Mouse (Mus musculus) CD4-positive helper T cell, adult 2 months (primary cell): Measurements from ENCODE around the gene Atp6v1g2.
A peak's percentile ranks its signal among the peaks of the same experiment; 100 is the strongest.

Source experiments
- DNase-seq: peaks from one replicate; pipeline ENCODE4 v3.0.0-alpha.2; 2012; ENCODE audit warnings: low read depth, missing footprints, low spot score

The Atp6v1g2 gene

DNA sequence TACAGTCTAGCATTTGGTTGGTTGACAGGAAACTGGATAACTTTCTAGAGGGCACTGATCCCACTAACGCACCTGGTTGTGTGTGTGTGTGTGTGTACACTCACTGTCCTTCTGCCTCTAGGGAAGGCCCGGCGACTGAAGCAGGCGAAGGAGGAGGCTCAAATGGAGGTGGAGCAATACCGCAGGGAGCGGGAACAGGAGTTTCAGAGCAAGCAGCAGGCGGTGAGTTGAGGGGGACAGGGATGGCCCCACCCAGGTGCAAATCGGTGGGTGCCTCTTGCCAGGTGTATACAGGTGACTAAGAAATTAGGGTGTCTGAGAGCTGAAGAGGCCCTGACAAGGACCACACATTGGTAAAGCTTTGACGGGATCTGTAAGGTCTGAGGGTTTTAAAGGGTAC lies 3.5 kb downstream of the Atp6v1g2 start:
- no peak for DNase-seq

DNA sequence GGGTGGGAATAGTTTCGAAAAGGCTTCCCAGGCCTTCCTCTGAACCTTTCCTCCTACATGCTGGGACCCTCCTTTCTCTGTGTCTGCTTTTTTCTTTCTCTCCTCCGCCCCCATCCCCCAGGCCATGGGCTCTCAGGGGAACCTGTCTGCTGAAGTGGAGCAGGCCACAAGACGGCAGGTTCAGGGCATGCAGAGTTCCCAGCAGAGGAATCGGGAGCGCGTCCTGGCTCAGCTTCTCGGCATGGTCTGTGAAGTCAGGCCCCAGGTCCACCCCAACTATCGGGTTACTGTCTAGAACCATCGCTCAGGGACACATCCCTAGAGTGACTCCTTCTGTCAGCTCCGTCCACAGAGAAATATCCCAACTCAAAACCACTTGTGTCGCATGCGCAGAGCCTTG lies 4.0 kb downstream of the Atp6v1g2 start:
- no peak for DNase-seq

DNA sequence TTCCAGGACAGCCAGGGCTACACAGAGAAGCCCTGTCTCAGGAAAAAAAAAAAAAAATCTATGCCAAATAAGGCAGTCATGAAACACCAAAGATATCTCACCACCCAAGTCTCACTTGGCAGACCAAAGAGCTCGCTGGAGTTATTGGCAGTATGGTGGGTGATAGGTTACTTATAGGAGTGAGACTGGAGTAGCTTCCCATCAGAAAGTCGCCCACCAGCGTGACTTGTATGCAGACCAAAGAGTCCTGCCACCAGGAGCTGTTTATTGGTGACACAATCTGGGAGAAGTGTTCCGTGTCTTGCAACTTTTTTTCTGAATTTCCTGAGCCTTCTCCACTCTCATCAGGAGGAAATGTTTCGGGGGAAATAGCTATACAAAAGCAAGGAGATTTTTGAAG lies 6.2 kb downstream of the Atp6v1g2 start:
- DNase-seq, result no peak

DNA sequence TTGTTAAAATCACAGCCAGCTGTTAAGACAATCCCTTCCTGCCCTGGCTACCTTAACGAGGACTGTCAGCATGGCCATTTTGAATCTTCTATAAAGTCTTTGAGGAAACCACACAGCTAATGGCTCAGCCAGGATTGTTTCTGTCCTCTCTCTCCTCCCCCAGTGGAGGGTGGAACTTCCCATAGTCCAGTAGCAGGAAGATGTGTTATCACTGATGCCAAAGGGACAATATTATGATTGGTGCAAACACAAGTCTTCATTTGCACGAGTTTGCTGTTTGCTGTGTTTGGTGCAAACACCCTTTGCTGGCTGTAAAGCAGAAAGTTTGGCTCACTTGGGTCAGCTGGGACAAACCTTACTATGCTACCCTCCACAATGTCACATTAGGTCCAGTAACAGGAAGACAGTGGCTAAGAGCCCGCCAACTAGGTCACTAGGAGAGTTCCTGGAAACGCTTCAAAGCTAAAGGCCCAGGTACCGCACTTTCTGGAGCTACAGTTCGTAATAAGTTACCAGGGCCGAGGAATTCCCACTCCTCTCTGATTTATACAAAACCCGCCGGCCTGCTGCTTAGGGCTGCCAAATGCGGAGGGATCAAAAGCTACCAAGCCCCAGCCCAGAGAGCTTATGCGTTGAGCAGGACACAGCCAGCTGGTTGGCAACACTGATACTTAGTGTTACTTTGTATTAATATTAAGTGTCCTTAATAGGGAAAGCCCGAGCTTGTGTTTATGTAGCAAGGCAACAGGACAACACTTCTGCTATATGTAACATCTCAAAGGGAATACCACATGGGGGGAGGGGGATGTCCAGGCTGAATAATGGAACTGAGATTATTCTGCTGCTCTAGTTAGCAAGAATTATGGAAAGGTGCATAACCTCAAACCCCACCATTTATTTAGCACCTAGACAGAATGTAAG lies 7.2 kb downstream of the Atp6v1g2 start:
- no peak for DNase-seq

DNA sequence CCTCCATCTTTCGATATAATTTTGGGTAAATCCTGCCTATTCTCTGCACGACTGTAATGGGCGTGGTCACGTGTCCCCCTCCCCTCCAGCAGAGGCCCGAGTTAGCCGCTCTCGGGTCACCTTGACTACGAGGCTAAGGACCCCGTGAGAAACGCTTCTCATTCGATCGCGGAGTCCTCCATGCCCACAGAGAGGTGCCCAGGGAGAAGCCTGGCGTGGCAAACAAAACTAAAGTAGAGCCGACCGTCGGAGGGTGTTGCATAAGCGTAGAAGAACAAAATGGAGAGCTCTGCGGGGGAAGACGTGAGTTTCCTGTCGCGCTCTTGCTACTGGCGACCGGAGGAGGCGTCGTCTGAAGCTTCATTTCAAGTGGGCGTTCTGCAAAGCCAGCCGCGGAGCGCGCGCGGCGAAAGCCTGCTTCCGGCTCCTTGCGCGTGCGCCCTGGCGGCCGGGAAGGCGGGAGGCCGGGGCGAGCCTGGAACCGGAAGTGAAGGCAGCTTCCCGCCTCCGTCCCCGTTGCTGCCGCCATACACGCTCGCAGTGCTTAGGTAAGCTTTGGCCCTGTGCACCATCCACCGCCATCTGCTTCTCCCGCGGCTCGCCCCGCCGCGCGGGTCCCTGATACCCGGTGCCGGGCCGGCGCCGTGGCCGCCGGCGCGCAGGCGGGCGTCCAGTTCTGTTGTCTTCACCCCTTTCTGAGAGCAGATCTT lies 8.0 kb downstream of the Atp6v1g2 start, which contains the start of gene Ddx39b:
TSS of gene Ddx39b (plus strand) at position 442 of the 710 bp plus-strand sequence.
- peak; percentile 98 for DNase-seq

DNA sequence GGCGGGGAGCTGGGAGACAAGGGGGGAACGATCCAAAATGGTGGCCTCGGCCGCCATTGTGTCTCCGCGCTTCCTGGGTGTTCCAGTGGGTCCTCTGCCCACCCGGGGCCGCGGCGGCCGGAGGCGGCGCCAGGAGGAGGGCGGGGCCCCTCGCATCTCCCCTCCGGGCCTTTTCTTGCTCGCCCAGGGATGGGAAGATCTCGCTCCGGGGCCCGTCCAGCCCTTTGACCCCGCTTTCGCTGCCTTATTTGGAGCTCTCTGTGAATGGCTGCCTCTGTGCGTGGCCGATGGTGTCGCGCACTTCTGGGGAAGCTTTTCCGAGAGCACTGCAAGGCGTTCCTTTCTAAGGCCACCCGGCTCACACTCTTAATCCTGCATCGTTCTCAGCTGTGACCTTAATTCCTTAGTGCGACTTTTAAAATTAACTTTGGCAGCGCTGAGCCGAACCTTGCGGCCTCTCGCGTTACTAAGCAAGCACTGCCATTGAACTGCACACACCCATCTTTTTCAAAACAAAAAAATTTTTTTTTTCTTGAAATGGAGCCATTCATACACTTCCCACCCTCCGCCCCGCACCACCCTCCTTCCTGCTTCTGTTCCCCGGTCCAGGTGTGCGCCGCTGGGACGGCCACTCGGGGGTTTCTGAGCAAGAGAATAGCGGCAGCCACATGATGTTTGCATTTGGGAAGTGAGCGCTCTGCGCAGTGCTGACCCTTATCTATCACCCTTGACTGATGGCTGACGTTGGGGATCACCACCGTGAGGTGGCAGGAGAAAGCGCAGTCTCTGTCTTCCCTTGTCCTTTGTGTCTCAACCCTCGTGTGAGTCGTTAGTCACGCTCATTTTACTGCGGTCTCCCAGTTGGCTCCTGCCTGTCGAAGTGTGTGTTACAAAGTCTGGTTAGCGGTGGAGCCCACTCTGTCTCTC lies 8.8 kb downstream of the Atp6v1g2 start:
- peak; percentile 84 for DNase-seq

DNA sequence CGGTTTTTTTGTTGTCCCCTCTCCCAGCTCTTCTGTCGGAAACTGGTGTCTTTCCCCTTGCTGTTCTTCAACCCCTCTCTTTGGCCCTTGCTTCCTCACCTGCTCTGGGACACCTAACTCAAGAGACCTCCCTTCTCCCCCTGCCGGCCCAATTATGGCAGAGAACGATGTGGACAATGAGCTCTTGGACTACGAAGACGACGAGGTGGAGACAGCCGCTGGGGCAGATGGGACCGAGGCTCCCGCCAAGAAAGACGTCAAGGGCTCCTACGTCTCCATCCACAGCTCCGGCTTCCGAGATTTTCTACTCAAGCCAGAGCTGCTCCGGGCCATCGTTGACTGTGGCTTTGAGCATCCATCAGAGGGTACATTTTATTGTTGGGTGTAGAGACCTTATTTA lies 9.6 kb downstream of the Atp6v1g2 start:
- peak; percentile 55 for DNase-seq

DNA sequence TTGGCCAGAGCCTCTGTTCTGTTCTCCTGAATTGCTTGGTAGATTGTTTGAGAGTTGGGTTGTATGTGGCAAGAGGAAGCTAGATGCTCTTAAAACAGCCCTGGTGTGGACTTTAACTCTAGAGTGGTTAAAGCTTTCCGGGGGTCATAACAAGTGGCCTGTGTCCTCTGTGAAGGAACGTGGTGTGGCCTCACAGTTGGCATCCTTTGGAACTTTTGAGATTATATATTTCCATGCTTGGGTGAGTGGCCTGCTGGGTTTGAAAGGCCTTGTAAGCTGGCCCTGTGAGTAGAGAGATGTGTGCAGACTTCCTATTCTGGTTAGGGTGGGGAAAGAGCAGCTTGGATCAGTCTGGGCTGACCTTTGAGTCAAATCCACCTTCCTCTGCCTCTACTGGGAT lies 11.5 kb downstream of the Atp6v1g2 start:
- DNase-seq, result peak; percentile 27

DNA sequence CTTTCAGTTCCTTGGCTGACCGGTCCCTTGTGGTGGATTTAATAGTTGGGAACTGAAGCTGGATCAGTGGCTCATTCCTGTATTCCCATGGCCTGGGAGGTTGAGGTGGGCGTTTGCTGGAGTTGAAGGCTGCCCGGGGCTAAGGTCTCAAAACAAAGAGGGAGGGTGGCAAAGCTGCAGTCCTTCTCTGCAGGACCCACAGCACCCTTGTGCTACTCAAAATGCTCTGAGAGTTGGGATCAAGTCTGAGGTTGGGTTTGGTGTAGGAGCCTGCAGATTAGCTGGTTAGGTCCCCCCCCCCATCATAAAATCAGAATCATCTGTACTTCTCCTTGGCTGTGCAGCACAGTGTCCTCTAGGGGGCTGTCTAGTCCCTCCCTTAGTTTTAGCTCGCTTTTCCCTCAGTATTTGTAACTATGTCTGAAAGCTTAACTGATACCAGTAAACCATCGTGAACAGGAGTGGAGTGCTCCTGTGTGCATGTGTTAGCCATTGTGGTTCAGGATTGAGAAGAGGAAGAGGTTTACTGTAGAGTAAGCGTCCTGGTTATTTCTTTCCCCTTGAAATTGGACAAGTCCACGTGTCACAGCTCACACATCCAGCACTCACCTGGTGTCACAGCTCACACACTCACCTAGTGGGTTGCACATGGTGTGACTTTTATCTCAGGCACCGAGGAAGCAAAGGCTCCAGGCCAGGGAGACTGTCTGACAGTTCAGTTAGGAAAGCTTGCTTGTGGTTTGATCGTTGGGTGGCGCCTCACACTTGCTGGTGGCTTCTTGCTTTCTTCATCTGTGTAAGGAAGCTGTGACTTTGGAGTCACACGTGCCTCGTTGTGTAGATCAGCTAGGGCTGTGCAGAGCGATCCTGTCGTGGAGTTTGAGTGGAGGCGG lies 12.5 kb downstream of the Atp6v1g2 start:
- DNase-seq, result peak; percentile 82

DNA sequence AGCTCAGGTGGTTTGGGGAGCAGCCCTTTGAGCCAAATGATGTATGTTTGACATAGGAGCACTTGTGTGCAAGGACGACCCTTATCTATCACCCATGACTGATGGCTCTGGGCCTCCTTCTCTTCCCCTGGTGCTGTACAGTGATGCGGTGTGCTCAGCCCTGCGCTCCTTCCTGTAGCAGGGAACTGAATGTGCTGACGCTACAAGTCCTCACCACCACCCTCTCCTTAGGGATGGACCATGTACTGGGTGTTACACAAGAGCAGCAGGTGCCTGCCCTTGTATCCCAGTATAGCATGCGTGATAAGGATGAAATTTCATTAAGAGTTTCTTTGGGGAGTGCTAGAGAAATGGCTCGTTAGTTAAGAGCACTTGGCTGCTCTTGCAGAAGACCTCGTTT lies 13.7 kb downstream of the Atp6v1g2 start:
- DNase-seq, result no peak

DNA sequence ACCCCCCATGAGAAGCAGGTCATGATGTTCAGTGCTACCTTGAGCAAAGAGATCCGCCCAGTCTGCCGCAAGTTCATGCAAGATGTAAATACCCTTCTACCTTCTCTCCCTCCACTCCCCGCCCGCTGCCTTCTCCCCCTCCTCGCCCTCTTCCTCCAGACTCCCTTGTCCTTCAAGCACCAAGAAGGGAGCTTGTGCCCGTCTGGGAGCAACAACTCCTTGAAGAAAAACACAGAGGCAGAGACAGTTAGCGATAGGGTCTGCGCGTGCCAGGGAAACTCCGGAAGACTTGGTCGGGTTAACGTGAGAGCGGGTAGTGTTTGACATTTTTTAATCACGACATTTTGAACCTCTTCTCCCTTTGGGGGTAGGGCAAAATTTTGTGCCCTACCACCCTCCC lies 15.5 kb downstream of the Atp6v1g2 start:
- DNase-seq, result no peak

DNA sequence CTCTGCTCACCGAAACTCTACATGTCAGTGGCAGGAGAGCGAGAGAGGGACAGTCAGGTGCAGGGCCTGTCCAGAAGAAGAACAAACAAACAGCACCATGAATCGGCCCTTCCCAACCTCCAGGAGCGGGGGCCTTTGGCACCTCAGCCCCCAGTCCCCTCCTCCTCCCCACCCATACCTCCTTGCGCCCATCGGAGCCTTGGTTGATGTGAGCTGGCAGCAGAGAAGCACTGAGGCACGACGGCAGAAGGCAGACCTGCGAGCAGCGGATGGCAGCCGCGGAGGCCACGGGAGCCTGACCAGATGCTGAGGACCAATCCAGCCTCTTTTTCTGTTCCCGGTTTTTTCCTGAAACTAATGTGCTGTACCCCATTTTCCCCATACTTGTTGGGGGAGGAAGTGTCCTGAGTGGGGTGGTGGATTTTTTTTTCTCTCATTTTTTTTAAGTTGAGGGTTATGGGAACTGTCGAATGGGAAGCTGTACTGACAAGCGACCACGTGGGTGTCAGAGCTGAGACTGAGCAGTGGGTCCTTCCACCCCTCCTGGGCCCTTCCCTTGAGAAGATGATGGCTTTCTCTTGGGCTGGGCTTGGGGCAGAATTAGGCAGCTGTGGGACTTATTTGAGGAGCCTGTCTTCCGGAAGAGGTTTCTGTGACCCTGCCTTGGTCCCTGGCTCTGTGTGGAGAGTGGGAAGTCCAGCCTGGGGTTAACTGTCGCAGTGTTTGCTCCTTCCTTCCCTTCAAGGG lies 16.2 kb downstream of the Atp6v1g2 start:
- DNase-seq, result no peak

DNA sequence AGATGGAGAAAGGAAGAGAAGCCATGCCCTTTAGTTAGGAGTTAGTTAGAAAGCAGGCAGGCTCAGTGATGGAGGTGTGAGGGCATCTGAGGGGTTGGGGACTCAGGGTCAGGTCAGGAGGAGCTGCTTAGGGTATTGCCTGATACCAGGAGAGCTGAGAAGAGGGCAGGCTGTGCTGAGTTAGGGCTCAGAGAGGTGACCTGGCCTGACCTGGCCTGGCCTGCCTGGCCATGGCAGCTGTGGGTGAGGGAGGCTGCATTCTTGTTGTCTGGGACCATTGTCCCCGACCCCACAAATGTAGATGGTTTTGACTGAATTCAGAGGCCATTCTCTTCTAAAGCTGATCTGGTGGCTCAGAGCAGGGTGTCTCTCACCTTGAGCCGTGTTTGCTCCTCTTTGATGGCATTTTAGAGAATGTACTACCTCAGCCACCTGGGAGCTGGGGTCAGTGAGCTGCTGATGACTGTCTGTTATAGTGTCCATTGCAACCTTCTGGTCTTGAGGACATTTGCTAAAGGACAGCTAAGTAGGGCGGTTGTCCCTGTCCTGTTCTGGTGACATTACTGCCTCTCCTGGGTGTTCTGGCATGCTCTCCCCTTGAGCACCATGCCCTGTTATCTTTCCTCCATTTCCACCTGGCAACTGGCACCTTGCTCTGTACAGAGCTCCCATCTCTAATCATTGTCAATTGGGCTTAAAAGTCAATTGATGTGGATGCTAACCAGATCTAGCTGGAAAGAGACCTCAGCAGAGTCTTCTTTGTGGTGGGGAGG lies 17.1 kb downstream of the Atp6v1g2 start:
- DNase-seq, result no peak

DNA sequence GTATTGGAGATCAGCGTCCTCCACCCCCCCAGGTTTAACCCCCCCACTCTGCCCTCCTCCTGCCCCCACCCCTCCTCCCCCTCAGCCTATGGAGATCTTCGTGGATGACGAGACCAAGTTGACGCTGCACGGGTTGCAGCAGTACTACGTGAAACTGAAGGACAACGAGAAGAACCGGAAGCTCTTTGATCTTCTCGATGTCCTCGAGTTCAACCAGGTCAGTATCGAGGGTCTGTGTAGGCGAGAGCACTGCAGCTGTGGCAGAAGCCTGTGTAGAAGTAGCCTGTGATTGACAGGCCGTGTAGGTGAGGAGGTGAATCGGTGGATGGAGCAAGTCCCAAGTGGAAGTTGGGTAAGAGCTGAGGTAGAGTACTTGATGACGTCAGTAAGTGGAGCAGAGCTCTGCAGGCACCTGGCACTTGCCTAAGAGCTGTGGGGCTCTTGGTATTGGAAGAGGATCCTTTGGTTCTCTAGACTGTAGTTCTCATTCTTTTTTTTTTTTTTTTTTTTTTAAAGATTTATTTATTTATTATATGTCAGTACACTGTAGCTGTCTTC lies 17.8 kb downstream of the Atp6v1g2 start:
- DNase-seq, result no peak

DNA sequence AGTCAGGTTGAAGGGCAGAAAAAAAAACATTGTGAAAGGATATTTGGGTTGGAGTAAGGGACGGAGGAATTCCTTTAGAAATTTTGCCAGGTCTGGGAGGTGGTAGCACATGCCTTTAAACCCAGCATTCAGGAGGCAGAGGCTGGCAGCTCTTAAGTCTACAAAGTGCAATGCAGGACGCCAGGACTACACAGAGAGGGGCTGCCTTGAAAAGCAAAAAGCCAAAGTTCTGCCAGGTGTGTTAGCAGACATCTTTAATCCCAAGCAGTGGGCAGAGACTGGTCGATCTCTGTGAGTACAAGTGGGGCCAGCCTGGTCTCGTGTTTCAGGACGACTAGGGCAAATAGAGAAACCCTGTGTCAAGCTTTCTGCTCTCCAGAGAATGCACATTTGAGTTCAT lies 18.5 kb downstream of the Atp6v1g2 start:
- no peak for DNase-seq

DNA sequence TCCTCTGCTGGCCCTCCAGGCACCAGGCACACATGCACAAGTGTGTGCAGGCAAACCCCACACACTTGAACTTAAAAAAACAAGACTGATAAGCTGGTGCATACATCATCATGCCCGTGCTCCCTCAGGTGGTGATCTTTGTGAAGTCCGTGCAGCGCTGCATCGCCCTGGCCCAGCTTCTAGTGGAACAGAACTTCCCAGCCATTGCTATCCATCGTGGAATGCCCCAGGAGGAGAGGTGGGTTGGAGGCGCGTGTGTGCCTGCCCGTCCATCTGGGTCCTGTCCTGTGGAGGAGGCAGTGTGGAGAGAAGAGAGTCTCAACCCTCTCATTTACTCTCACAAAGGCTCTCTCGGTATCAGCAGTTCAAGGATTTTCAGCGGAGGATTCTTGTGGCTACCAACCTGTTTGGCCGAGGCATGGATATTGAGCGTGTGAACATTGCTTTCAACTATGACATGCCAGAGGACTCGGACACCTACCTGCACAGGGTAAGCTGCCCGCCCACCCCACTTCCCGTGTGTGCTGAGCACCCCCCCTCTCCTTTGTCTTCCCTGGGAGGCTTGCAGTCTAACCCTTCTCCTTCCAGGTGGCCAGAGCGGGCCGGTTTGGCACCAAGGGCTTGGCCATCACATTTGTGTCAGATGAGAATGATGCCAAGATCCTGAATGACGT lies 19.3 kb downstream of the Atp6v1g2 start:
- no peak for DNase-seq

DNA sequence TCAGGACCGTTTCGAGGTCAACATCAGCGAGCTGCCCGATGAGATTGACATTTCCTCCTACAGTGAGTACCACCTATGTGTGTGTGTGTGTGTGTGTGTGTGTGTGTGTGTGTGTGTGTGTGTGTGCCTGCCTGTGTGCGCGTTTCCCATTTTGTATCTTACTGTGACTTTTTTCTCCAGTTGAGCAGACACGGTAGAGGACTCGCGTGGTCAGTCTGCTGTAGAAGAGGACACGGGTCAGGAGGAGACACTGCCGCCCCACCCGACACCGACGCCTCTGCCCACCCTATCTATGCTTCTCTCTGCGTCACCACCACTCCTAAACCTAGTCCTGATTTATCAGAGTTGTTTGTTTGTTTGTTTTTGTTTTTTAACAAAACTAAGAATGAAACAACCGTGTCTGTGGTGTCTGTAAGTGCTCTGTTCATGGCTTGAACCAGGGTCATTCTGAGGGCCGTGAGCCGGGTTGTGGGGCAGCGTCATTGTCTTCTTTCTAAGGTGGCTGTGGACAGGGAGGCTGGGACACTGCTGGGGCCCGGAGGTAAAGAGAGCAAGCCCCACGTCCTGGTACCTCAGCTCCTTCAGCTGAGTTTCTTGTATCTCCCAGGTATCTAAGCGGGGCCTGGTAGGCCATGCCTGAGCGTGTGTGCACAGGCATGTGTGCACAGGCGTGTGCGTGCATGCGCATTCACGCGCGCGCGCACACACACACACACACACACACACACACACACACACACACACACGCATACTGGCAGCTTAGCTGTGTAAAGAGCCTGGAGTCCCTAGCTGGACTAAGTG lies 20.0 kb downstream of the Atp6v1g2 start:
- no peak for DNase-seq
